Mouse (Mus musculus): Measurements from ENCODE around the gene Gm49358. TPM values are rescaled to one million over a fixed set of nuclear protein-coding genes. Genes with fewer than 3 reads are reported as not detected.

Gene Gm49358
- polyA plus RNA-seq, 1 experiment, result not detected

GRCm38 (mm10) chr10:86744306-86744705, 19.5 kb upstream of the Gm49358 start:
- Histone ChIP-seq H3K4me1 (ENCODE audit: control insufficient read depth, insufficient read depth, insufficient read length) (no peaks in the 10 kb centered on the region), H3K4me3 (ENCODE audit: extremely low read depth, insufficient read depth, insufficient read length) (no peak overlapping the region), H3K27me3 (ENCODE audit: control insufficient read depth, insufficient read depth, low read length) (no peaks in the 10 kb centered on the region), H3K27ac (ENCODE audit: insufficient read depth, low read length) (no peak overlapping the region), H3K36me3 (ENCODE audit: control insufficient read depth, insufficient read depth, low read length) (no peaks in the 10 kb centered on the region)
- WGBS, result 89% methylated on average over 7 of the region's 7 CpGs
- TF ChIP-seq CTCF (IDR thresholded peaks at IDR 0.05; ENCODE audit: extremely low read depth, insufficient read depth, insufficient read length, insufficient replicate concordance) (no peak), POLR2A (IDR thresholded peaks at IDR 0.05; ENCODE audit: low read depth, low read length) (no peak)
- no peak for DNase-seq (ENCODE audit: low read depth in 1 of 2, low spot score in 2 of 2)

DNA sequence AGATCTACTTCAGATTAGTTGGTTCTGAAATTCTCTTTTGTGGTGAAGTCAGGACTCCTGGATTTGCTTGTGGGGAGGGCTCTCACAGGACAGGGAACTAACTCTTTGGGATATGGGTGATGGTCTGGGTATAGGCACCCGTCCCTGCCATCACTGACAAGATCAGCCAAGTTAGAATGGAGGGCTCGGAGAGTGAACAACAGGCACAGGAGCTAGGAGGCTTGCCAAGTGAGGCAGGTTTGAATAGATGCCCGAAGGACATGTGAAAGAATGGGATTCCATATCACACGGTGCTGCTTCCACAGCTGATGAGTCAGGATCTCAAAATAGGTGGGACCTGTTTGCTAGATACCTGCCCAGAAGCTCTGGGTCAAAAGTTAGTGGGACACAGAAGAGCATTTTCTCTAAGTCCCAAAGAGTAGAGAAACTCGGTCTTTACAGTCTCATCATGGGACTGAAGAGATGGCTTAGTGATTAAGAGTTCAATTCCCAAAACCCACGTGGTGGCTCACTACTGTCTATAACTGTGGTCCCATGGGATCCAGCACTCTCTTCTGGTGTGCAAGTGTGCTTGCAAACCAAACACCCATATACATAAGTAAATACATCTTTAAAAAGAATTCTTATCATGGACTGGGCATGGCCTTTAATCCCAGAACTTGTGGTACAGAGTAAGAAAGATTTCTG, 7.8 kb upstream of the Gm49358 start:
- no peak for TF ChIP-seq CTCF (IDR thresholded peaks at IDR 0.05; ENCODE audit: extremely low read depth, insufficient read depth, insufficient read length, insufficient replicate concordance)
- TF ChIP-seq POLR2A (IDR thresholded peaks at IDR 0.05; ENCODE audit: low read depth, low read length), result no peak
- Histone ChIP-seq H3K4me1 (ENCODE audit: control insufficient read depth, insufficient read depth, insufficient read length) (no peaks in the 10 kb centered on the region), H3K4me3 (ENCODE audit: extremely low read depth, insufficient read depth, insufficient read length) (no peak overlapping the region), H3K27me3 (ENCODE audit: control insufficient read depth, insufficient read depth, low read length) (no peaks in the 10 kb centered on the region), H3K27ac (ENCODE audit: insufficient read depth, low read length) (no peak overlapping the region), H3K36me3 (ENCODE audit: control insufficient read depth, insufficient read depth, low read length) (no peaks in the 10 kb centered on the region)
- WGBS, result 83% methylated on average over 6 of the region's 6 CpGs
- no peak for DNase-seq (ENCODE audit: low read depth in 1 of 2, low spot score in 2 of 2)

GRCm38 (mm10) chr10:86757724-86758123, 6.0 kb upstream of the Gm49358 start:
- Histone ChIP-seq H3K27ac (ENCODE audit: insufficient read depth, low read length) (no peak overlapping the region), H3K4me3 (ENCODE audit: extremely low read depth, insufficient read depth, insufficient read length) (no peak overlapping the region), H3K4me1 (ENCODE audit: control insufficient read depth, insufficient read depth, insufficient read length) (no peaks in the 10 kb centered on the region), H3K27me3 (ENCODE audit: control insufficient read depth, insufficient read depth, low read length) (no peaks in the 10 kb centered on the region), H3K36me3 (ENCODE audit: control insufficient read depth, insufficient read depth, low read length) (no peaks in the 10 kb centered on the region)
- 81% methylated on average over 1 of the region's 1 CpGs for WGBS
- TF ChIP-seq POLR2A (IDR thresholded peaks at IDR 0.05; ENCODE audit: low read depth, low read length), result no peak
- TF ChIP-seq CTCF (IDR thresholded peaks at IDR 0.05; ENCODE audit: extremely low read depth, insufficient read depth, insufficient read length, insufficient replicate concordance), result no peak
- DNase-seq (ENCODE audit: low read depth in 1 of 2, low spot score in 2 of 2), result no peak

DNA sequence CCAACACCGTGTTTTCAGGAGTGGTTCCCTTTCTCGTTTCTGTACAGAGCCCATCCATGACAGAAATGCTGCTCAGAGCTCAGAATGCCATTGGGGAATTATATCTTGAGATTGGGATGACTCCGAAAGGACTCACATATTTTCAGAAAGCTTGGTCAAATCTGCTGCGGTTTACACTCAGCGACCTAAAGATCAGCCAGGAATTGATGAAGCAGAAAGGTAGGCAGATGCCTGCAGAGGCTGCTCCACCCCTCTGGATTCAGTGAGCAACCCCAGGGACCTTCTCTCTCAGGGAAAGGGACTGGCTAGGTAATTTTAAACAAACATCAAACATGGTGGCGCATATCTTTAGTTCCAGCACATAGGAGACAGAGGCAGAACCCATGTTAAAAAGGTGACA, 5.6 kb upstream of the Gm49358 start:
- no peak overlapping the region for H3K27ac ChIP-seq (ENCODE audit: insufficient read depth, low read length)
- no peak for TF ChIP-seq POLR2A (IDR thresholded peaks at IDR 0.05; ENCODE audit: low read depth, low read length)
- TF ChIP-seq CTCF (IDR thresholded peaks at IDR 0.05; ENCODE audit: extremely low read depth, insufficient read depth, insufficient read length, insufficient replicate concordance), result no peak
- 91% methylated on average over 6 of the region's 6 CpGs for WGBS
- no peaks in the 10 kb centered on the region for H3K27me3 ChIP-seq (ENCODE audit: control insufficient read depth, insufficient read depth, low read length)
- H3K36me3 ChIP-seq (ENCODE audit: control insufficient read depth, insufficient read depth, low read length), result no peaks in the 10 kb centered on the region
- H3K4me1 ChIP-seq (ENCODE audit: control insufficient read depth, insufficient read depth, insufficient read length), result no peaks in the 10 kb centered on the region
- no peak for DNase-seq (ENCODE audit: low read depth in 1 of 2, low spot score in 2 of 2)
- no peak overlapping the region for H3K4me3 ChIP-seq (ENCODE audit: extremely low read depth, insufficient read depth, insufficient read length)

DNA sequence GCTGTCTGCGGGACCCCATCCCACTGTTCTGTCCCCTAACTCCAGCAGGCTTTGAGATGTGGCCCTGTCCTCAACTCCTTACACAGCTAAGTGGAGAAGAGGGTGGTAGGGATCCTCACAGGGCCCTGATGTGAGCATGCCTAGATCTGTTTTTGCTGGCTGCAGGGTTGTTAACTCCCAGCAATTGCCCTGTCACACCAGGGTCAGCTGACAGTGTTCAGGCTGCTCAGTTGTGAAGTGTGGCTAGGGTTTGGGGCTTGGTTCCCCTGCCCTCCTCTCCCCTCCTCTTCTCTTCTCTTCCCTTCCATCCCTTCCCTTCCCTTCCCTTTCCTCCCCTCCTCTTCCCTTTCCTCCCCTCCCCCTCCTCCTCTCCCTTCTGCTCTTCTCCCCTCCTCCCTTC, 2.5 kb upstream of the Gm49358 start:
- 93% methylated on average over 1 of the region's 1 CpGs for WGBS
- no peaks in the 10 kb centered on the region for H3K36me3 ChIP-seq (ENCODE audit: control insufficient read depth, insufficient read depth, low read length)
- TF ChIP-seq CTCF (IDR thresholded peaks at IDR 0.05; ENCODE audit: extremely low read depth, insufficient read depth, insufficient read length, insufficient replicate concordance) (no peak), POLR2A (IDR thresholded peaks at IDR 0.05; ENCODE audit: low read depth, low read length) (no peak)
- no peak overlapping the region for H3K4me3 ChIP-seq (ENCODE audit: extremely low read depth, insufficient read depth, insufficient read length)
- no peaks in the 10 kb centered on the region for H3K4me1 ChIP-seq (ENCODE audit: control insufficient read depth, insufficient read depth, insufficient read length)
- no peak overlapping the region for H3K27ac ChIP-seq (ENCODE audit: insufficient read depth, low read length)
- no peaks in the 10 kb centered on the region for H3K27me3 ChIP-seq (ENCODE audit: control insufficient read depth, insufficient read depth, low read length)
- no peak for DNase-seq (ENCODE audit: low read depth in 1 of 2, low spot score in 2 of 2)

GRCm38 (mm10) chr10:86761722-86762383, 1.9 kb upstream of the Gm49358 start:
- 66% methylated on average over 7 of the region's 7 CpGs for WGBS

DNA sequence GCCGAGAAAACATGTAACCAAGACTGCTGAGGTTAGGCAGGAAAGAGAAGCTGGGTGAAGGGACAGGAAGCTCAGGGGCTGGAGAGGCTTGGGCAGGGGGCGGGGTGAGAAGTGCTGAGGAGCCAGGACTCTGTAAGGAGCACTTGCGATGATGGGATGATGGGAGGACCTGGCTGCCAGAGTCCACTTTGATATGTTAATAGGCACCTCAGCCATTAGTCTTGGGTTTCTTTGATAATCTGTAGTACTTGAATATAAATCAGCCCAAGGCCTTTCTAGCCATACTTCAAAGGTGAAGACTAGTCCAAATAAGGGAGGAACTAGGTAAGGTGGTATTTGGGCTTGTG, 1.4 kb upstream of the Gm49358 start:
- WGBS, result 70% methylated on average over 3 of the region's 3 CpGs
- no peak for DNase-seq (ENCODE audit: low read depth in 1 of 2, low spot score in 2 of 2)
- Histone ChIP-seq H3K4me1 (ENCODE audit: control insufficient read depth, insufficient read depth, insufficient read length) (no peaks in the 10 kb centered on the region), H3K4me3 (ENCODE audit: extremely low read depth, insufficient read depth, insufficient read length) (no peak overlapping the region), H3K27ac (ENCODE audit: insufficient read depth, low read length) (no peak overlapping the region), H3K27me3 (ENCODE audit: control insufficient read depth, insufficient read depth, low read length) (no peaks in the 10 kb centered on the region), H3K36me3 (ENCODE audit: control insufficient read depth, insufficient read depth, low read length) (no peaks in the 10 kb centered on the region)
- TF ChIP-seq POLR2A (IDR thresholded peaks at IDR 0.05; ENCODE audit: low read depth, low read length) (no peak), CTCF (IDR thresholded peaks at IDR 0.05; ENCODE audit: extremely low read depth, insufficient read depth, insufficient read length, insufficient replicate concordance) (no peak)

More at GRCm38 (mm10) chr10:86761722-86762383, 1.9 kb upstream of the Gm49358 start:
- H3K36me3 ChIP-seq (ENCODE audit: control insufficient read depth, insufficient read depth, low read length), result no peaks in the 10 kb centered on the region
- H3K4me3 ChIP-seq (ENCODE audit: extremely low read depth, insufficient read depth, insufficient read length), result no peak overlapping the region
- DNase-seq (ENCODE audit: low read depth in 1 of 2, low spot score in 2 of 2), result no peak
- H3K27me3 ChIP-seq (ENCODE audit: control insufficient read depth, insufficient read depth, low read length), result no peaks in the 10 kb centered on the region
- H3K27ac ChIP-seq (ENCODE audit: insufficient read depth, low read length), result no peak overlapping the region
- TF ChIP-seq POLR2A (IDR thresholded peaks at IDR 0.05; ENCODE audit: low read depth, low read length) (no peak), CTCF (IDR thresholded peaks at IDR 0.05; ENCODE audit: extremely low read depth, insufficient read depth, insufficient read length, insufficient replicate concordance) (no peak)
- no peaks in the 10 kb centered on the region for H3K4me1 ChIP-seq (ENCODE audit: control insufficient read depth, insufficient read depth, insufficient read length)
